Mouse (Mus musculus) layer of hippocampus, postnatal 10 days (tissue): ENCODE measurements at regions not wholly inside any gene's neighbourhood (a gene's known extent, or its start where the extent isn't known, plus 50 kb on each side); places are given as distances from the start of the nearest gene placed in this dataset.
"Not testable (repeated sequence)": the region's sequence is repeated elsewhere in the genome, so short reads cannot be mapped to it uniquely, and the experiment has no call there.

ENCODE experiments used
- DNase-seq, 2 experiments: peaks; one replicate each; pipeline ENCODE4 v3.0.0; 2021; ENCODE audit warnings: low spot score in 2 of 2

DNA sequence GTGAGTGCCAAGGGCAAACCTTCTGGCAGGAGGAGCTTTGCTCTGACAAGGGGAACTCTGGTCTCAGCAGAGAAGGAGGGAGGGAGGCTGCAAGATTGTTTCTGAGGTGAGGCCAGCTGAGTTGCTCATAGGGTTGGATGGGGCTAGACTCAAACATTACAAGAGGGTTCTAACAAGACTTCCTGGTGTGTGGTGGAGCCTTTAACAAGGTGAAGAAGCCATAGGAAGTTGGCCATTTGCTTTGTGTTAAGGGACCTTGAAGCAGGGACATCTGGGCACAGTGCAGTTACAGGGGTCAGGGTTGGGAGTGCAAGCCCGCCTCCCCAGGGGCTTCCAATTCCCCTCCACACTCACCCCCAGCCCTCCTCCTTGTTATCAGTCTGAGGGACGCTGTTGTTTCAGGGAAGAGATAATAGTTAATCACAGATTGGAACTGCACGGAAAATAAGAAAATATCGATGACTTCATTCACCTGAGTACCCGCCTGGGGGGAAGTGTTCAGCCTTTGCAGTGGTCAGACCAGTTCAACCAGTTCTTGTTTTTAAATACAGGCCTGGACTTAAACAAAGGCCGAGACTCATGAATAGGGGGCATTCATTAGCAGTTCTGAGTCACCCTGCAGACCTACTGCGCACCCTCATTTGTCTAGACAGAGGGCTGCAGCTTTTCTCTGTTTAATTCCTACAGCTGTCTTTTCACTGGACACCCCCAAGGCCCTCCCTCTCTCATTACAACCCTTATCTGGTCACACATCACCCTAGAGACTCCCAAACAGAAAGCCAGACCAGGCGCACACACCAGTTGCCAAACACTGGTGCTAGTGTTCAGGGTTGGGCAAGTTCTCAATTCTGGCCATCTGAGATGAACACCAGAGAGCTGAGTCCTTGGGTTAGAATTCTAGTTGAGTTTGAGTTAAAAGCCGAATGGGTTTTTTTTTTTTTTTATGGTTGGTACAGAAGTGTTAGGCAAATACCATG, 139.5 kb downstream of the Bcl2l11 start:
- no peak for DNase-seq

DNA sequence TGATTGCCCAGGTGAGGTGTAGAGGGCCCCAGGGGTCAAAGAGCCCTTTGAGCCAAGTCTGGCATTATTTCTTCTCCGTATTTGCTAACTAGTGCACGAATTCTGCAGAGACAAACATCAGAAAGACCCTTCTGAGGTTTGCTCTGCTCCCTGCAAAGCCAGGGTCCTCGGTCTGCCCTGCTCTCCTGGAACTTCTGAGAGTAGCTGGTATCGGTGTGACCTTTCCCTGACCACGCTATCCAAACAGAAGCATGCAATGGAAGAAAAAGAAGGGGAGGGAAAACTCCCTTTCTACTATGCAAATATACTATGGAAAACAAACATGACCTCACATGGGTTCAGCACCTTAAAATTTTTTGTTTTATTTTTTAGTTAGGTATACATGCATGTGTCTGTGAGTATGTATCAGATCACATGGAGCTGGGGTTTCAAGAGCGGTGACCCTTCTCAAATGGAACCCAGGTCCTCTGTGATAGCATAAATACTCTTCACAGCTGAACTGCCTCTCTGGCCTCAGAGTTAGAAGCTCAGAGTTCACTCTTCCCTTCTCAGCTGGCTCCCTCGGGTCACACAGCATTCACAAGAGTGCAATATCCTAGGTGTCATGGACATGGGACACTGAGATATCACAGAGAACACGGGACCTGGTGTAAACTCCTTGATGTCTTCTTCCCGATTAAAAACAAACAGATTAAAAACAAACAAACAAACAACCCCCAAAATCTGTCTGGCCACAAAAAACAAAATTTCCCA, 144.7 kb downstream of the Bcl2l11 start:
- no peak for DNase-seq

DNA sequence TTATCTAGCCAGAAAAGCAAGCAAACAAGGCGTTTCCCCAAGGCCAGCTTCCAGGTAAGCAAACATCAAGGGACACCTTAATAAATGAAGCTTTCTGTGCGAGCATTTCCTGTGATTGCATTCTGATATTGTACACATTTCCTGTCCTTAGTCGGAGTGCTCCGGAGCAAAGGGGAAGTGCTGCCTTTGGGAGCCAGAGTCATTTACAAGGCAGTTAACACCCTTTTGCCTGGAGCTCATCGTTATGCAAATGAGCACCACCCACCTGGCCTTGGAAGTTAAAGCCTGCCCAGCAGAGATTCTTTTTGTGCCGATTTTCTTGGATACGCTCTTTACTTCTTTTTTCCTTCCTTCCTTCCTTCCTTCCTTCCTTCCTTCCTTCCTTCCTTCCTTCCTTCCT, 147.0 kb downstream of the Bcl2l11 start:
- DNase-seq = no peak

DNA sequence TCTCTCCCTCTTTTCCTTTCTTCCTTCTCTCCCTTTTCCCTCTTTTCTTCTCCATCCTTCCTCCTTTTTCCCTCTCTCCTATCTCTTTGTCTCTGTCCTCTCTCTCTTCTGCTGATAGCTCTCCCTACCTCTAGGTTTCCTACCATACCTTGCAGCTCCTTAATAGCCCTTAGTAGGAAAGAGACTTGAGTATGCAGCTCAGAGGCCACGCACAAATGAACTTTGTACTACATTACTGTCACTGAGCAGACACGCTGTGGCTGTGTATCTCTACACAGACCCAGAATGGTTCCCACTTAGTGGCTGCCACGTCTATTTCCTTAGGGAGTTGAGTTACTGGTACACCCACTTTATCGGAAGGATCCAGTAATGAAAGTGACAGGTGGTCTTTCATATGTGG, 147.5 kb downstream of the Bcl2l11 start:
- DNase-seq = no peak

DNA sequence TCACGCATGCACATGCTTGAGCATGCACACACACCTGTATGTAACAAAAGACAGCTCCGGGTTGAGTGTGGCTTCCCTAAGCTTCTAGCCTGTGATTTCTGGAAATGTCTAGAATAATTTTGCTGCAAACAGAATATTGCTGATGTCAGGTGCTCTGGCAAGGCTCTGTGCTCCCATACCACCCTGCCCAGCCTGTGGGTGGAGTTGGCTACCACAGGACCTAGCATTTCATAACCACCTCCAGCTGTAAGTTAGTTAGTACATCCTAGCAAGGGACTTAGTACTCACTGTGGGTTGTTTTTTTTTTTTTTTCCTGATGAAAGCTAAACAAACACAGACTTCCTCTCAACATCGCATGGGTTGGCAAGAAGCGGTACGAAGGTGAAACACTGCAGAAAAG, 150.5 kb downstream of the Bcl2l11 start:
- DNase-seq = no peak

DNA sequence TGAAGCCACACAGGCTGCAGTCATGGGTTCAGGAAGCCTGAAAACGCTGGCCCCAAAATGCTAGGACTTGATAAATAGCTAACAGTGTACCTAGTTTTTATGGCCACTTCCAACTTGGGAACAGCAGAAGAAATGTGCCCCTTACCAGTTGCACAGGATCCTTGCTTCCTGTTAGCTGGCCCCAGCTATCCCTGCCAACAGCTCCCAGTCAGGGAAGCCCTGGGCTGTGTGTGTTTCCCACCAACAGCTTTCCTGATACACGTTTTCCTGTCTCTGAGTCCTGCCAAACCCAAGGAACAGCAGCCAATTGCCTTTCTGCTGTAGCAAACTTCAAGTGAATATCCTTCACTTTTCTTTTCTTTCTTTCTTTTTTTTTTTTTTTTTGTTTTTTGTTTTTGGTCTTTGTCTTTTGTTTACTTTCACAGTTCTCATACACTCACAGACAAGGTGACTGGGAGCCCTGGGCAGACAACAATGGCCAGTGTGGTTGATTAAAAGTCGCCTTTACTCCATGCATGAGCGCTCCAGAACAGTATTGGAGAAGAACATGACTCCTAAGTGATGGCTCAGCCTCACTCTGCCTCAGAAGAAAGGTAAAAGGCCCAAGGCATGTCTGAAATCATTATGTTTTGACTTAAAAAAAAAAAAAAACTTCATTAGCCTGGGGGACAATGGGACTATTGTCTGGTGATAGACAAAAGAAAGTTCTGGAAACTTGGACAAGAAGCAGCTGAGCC, 151.7 kb downstream of the Bcl2l11 start:
- DNase-seq = no peak

DNA sequence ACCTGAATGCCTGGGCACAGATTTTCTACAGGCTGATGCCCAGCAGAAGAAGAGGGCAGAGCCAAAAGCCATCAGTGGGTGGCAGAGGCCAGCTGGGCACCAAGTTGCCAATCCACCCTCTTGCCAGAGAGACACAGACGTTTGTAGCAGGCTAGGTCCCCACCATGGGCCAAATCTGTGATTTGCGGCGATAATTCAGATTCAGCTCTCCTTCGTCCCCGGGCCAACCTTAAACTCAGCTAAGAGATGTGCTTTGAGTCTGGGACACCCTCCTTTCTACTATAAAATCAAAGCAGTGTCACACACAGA, 152.2 kb downstream of the Bcl2l11 start:
- DNase-seq = peak; percentile 16 to 32

DNA sequence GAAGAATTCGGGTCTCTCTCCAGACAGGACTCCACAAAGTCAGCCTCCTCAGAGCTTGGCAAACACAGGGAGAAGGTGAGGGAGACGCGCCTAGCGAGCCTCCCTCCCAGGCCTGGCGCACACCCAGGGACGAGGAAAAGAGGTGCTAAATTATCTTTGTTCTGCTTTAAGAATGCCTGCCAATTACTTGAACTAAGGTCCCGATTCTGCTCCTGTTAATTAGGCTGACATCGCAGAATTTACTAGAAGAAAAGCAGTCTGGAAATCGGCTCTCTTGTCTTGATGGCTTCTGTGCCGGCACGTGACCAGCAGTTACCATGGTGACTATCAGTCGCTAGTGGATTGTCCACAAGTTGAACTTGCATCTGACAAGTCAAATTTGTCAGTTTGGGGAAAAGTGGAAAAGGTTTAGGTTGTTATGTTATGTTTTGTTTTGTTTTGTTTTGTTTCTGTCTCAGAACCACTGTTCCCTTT, 152.8 kb downstream of the Bcl2l11 start:
- peak; percentile 18 to 47 for DNase-seq

DNA sequence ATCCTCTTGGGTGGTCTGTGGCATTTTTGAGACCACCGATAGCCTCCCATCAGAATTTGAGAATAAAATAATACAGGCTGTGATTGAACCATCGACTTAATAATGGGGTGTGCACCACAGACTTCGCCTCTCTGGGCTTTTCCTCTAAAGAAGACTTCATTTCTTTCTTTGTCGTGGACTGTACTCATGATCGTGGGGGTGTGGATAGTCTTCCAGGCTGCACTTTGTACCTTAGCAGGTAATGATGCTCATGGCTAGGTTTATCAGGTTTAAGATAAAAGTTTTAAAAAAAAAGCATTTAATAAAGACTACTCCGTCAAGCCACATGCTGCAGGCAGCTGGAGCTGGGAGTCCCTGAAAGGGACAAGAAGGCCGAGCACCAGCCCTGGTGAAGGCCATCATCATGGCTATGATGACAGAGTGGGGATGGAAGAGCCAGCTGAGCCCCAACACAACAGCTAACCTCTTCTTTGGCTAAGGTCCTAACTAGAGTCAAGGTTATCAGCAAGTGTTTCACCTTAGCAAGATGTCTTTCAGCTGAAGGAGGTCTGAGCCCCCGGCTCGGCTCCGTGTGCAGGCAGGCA, 153.4 kb downstream of the Bcl2l11 start:
- no peak for DNase-seq

DNA sequence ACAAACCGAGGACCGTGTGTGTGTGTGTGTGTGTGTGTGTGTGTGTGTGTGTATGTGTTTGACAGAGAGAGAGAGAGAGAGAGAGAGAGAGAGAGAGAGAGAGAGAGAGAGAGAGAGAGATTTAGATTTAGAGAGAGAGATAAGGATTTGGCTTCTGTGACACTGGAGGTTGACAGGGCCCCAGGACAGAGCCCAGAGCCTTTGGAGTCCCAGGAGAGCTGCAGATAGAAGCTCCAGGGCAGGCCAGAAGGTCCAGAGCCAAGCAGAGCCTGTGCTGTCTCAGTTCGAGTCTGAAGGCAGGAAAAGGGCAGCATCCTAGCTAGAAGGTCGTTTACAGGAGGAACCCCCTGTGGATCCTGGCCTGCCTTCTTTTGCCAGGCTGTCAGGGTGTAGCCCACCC, 156.8 kb downstream of the Bcl2l11 start:
- DNase-seq = no peak

DNA sequence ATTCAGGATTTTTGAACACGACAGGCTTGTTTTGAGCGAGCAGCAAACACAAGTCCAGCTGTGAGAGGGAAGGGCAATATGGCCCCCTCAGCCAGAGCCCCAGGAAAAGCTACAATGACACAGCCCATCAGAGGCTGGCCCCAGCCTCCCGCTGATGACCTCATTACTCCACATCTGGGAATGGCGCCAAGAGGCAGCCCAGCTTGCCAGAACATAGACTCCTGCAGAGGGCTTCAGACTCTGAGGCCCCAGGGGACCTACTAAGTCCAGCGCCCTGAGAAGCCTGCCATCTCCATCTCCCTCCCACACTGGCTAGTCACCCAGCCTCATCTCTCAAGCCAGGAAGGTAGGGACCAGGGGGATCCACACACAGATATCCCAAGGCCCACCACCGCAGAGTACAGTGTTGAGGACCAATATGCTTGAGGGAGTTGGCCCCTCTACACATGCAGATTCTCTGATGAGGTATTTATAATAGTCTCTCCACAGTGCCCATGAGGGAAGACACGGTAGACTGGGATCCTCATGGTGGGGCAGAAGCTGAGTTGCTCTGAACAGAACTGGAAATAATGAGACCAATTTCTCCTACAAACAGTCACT, 159.1 kb downstream of the Bcl2l11 start:
- peak; percentile 69 to 70 for DNase-seq

DNA sequence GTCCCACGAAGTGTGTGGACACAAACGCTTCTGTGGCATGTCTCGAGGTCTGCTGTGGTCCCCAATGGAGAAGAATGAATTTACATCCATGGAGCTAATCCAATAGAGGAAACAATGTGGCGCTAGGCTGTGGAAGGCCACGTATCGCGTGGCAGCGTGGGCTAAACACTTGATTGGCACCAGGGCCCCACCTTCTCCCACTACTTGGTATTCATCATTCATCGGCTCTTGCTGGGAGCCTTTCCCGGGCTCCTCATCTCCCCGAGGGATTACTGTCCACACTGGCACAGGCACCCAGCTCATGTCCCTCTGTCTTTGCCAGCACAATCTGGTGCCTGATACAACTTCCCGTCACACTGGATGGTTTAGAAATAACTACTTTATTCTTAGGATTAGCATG, 159.6 kb downstream of the Bcl2l11 start:
- DNase-seq = peak; percentile 33 to 39

DNA sequence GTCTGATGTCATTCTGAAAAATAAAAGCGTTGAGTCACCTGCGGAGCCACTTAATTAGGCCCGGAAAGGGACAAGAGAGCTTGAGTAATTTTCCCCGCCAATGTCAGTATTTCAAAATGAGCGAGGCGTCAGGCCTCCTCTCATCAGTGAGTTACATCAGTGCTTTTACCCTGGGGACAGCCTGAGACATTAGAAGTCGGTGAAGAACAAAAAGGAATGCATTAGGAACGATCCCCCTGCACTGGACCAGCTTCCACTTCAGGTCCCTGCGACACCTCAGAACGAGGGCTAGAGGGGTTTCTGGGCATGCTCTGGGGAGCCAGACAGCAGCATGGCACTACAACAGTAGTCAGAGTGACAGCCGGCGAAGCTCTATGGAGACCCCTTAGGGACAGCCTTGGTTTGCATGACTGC, 162.3 kb downstream of the Bcl2l11 start:
- DNase-seq = no peak

DNA sequence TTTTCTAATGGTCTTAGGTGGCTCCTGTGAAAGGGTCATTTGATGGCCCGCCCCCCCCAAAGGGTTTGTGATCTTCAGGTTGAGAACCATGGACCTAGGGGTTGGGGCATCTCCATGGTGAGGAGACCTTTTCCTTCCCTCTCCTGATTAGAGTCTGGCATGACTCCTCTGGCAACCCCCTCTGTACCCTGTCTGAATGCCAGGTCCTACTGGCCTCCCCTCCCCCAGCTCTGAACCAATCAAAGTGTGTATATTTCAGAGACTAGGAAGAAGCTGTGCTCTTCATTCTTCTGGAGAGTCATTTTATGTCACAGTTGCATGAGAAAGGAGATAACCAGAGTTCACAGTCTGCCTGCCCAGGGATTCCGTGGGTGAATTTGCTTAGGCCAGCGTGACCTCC, 164.8 kb downstream of the Bcl2l11 start:
- DNase-seq = no peak

DNA sequence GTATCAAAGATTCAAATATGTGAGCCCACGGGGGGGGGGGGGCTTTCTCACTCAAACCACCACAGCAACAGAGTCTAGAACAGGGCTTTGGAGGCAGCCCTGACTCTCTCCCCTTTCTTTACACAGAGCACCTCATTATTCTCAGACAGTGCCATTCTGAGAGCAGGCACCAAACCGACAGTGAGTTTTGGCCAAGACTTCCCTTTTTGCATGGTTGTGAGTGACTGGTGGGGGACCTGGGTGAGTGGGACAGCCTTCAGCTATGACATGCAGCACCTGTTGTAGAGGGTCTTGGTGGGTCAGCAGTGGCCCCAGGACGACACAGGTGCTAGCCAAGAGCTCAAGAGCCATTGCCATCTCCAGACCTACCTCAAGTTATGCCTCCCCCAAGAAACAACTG, 168.8 kb downstream of the Bcl2l11 start:
- DNase-seq = no peak

DNA sequence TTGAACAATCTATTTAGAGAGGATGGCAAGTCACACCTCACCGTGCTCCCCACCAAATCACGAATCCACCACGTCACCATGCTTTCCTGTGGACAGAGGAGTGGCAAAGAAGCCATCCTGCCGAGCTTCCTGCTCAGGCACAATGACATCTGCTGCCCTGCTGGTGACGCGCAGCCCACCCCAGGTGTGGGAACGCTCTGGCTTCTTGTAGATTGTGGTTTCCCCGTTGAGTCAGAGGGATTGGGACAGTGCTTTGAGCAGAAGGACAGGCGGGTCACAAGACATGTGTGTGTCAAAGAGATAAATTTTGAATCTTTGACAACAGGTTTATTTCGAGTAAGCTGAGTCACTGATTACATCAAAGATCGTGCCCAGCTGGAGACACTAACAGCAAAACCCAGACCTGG, 169.2 kb downstream of the Bcl2l11 start:
- no peak for DNase-seq

DNA sequence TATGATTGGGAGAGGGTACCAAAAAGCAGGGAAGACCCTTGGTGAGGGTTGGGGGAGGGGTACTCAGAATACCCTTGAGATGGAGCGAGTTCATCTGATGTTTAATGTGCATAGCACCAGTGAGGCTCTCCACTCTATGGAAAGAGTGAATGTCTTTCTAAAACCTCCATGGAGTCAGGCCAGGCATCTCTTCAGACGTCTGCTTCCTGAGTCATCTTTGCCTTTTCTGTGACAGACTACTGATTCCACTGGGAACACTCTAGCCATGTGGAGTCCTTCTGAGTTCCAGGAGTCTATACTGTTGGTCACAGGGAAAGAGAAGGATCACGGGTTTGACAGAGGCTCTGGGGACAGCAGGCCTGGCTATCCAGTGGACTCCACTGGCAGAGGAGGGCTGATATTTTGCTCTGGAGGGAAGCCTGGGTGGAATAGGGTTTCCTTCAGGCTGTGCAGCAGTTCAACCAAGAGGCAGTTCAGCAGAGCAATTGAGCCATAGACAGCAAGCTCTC, 169.9 kb downstream of the Bcl2l11 start:
- no peak for DNase-seq

DNA sequence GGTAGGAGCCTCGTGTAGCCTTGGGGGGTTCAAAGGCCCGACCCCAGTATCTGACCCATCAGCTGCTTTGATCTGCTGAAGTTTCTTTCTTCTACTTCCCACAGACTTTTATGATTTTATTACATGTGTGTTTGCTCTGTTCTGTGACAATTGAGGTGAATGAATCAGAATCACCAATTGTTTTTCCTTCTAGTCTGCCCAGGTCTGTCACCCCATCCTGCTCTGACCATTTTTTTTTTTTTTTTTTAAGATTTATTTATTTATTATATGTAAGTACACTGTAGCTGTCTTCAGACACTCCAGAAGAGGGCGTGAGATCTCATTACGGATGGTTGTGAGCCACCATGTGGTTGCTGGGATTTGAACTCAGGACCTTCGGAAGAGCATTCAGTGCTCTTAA, 170.6 kb downstream of the Bcl2l11 start:
- DNase-seq = not testable (repeated sequence)

DNA sequence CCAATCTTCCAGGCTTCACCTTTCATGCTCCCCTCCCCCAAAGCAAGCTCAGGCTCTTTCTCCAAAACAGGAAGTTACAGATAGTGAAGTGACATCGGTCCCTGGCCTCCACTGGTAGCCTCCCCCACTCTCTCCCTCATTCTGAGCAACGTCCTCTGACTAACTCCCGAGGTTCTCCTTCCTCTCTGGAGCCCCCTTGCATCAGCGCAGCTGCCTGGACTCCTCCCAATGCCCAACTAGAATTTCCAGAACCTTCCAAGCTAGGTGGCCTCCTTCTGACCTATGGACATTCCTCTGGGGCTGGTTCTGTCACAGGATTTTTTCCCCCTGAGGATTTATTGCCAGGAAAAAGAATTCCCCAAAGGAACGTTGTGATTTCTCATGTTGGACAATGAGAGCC, 171.1 kb downstream of the Bcl2l11 start:
- DNase-seq = no peak

DNA sequence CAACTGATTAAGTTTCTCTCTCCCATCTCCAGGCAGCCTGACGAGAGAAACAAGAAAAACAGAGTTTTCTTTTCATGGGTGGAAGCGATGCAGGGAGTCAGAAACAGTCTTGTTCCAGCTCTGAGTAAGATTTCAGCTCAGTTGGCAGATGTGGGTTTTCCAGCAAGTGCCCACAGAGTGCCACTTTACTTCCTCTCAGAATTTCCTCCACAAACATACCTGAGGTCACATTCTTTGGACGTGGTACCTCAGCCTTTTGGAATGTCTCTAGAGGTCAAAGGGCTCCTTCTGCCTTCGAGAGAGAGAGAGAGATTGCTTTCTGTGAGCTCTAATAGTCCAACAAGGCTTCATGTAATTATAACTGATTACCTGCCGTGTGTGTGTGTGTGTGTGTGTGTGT, 172.0 kb downstream of the Bcl2l11 start:
- no peak for DNase-seq

DNA sequence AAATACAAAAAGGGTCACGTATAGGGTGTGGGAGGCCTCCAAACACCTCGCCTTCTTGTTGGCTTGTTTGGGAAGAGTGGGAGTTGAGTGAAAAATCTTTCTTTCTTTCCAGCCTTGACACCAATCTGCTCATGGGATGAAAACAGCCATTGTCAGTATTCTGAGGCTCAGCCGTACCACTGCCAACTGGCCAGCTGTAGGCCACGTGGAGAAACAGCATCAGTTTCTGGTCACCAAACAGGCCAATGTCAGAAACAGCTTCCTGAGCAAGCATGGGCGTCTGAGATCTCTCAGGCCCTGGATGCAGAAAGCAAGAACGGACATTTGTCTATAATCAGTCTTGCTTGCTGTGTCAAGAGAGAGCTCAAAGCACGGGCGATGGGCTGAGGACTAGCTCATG, 173.2 kb downstream of the Bcl2l11 start:
- DNase-seq = no peak
